Mouse (Mus musculus): ENCODE results near the gene Mtus2. TPM values are rescaled to one million over a fixed set of nuclear protein-coding genes. Genes with fewer than 3 reads are reported as not detected.

The Mtus2 gene
- polyA plus RNA-seq, 1 experiment from 2014 or later = 53.9 TPM

- Histone ChIP-seq H3K4me3 (ENCODE audit: low read depth, low read length) (no peak overlapping the region), H3K4me1 (ENCODE audit: control insufficient read depth, insufficient read depth, low read length) (no peaks in the 10 kb centered on the region), H3K9ac (replicated peaks; ENCODE audit: low read depth, low read length) (no peak overlapping the region), H3K27ac (ENCODE audit: low read depth, low read length) (no peak overlapping the region), H3K4me2 (ENCODE audit: low read depth, low read length) (no peak overlapping the region), H3K36me3 (ENCODE audit: control insufficient read depth, insufficient read depth, low read length) (no peaks in the 10 kb centered on the region), H3K9me3 (ENCODE audit: control insufficient read depth, low read length) (no peaks in the 10 kb centered on the region), H3K27me3 (ENCODE audit: control insufficient read depth, insufficient read depth, low read length) (no peaks in the 10 kb centered on the region)
- 72% methylated on average over 8 of the region's 8 CpGs for WGBS
- no peak for ATAC-seq (ENCODE audit: low read depth)
Observed at GRCm38 (mm10) chr5:148354536-148354935, 397.4 kb downstream of the Mtus2 start.

GRCm38 (mm10) chr5:148355822-148356221 is 398.7 kb downstream of the Mtus2 start:
- no peak overlapping the region for H3K9ac ChIP-seq (replicated peaks; ENCODE audit: low read depth, low read length)
- no peak overlapping the region for H3K4me3 ChIP-seq (ENCODE audit: low read depth, low read length)
- H3K36me3 ChIP-seq (ENCODE audit: control insufficient read depth, insufficient read depth, low read length) = no peaks in the 10 kb centered on the region
- no peaks in the 10 kb centered on the region for H3K27me3 ChIP-seq (ENCODE audit: control insufficient read depth, insufficient read depth, low read length)
- WGBS = 89% methylated on average over 3 of the region's 3 CpGs
- no peaks in the 10 kb centered on the region for H3K9me3 ChIP-seq (ENCODE audit: control insufficient read depth, low read length)
- H3K4me1 ChIP-seq (ENCODE audit: control insufficient read depth, insufficient read depth, low read length) = no peaks in the 10 kb centered on the region
- H3K27ac ChIP-seq (ENCODE audit: low read depth, low read length) = no peak overlapping the region
- H3K4me2 ChIP-seq (ENCODE audit: low read depth, low read length) = no peak overlapping the region
- ATAC-seq (ENCODE audit: low read depth) = no peak

- no peaks in the 10 kb centered on the region for H3K27me3 ChIP-seq (ENCODE audit: control insufficient read depth, insufficient read depth, low read length)
- no peaks in the 10 kb centered on the region for H3K9me3 ChIP-seq (ENCODE audit: control insufficient read depth, low read length)
- H3K36me3 ChIP-seq (ENCODE audit: control insufficient read depth, insufficient read depth, low read length) = no peaks in the 10 kb centered on the region
- no peak overlapping the region for H3K9ac ChIP-seq (replicated peaks; ENCODE audit: low read depth, low read length)
- WGBS = 97% methylated on average over 6 of the region's 6 CpGs
- no peaks in the 10 kb centered on the region for H3K4me1 ChIP-seq (ENCODE audit: control insufficient read depth, insufficient read depth, low read length)
- H3K4me3 ChIP-seq (ENCODE audit: low read depth, low read length) = no peak overlapping the region
- no peak overlapping the region for H3K27ac ChIP-seq (ENCODE audit: low read depth, low read length)
- ATAC-seq (ENCODE audit: low read depth) = no peak
- no peak overlapping the region for H3K4me2 ChIP-seq (ENCODE audit: low read depth, low read length)
Observed at GRCm38 (mm10) chr5:148357168-148357567, 400.0 kb downstream of the Mtus2 start.

GRCm38 (mm10) chr5:148359131-148359530 is 402.0 kb downstream of the Mtus2 start:
- H3K4me3 ChIP-seq (ENCODE audit: low read depth, low read length) = no peak overlapping the region
- ATAC-seq (ENCODE audit: low read depth) = no peak
- no peaks in the 10 kb centered on the region for H3K4me1 ChIP-seq (ENCODE audit: control insufficient read depth, insufficient read depth, low read length)
- no peaks in the 10 kb centered on the region for H3K27me3 ChIP-seq (ENCODE audit: control insufficient read depth, insufficient read depth, low read length)
- H3K9me3 ChIP-seq (ENCODE audit: control insufficient read depth, low read length) = no peaks in the 10 kb centered on the region
- WGBS = 93% methylated on average over 11 of the region's 11 CpGs
- no peak overlapping the region for H3K4me2 ChIP-seq (ENCODE audit: low read depth, low read length)
- no peaks in the 10 kb centered on the region for H3K36me3 ChIP-seq (ENCODE audit: control insufficient read depth, insufficient read depth, low read length)
- no peak overlapping the region for H3K27ac ChIP-seq (ENCODE audit: low read depth, low read length)
- H3K9ac ChIP-seq (replicated peaks; ENCODE audit: low read depth, low read length) = no peak overlapping the region

- Histone ChIP-seq H3K4me3 (ENCODE audit: low read depth, low read length) (no peak overlapping the region), H3K27me3 (ENCODE audit: control insufficient read depth, insufficient read depth, low read length) (no peaks in the 10 kb centered on the region), H3K36me3 (ENCODE audit: control insufficient read depth, insufficient read depth, low read length) (no peaks in the 10 kb centered on the region), H3K9ac (replicated peaks; ENCODE audit: low read depth, low read length) (no peak overlapping the region), H3K4me2 (ENCODE audit: low read depth, low read length) (no peak overlapping the region), H3K9me3 (ENCODE audit: control insufficient read depth, low read length) (no peaks in the 10 kb centered on the region), H3K4me1 (ENCODE audit: control insufficient read depth, insufficient read depth, low read length) (no peaks in the 10 kb centered on the region), H3K27ac (ENCODE audit: low read depth, low read length) (no peak overlapping the region)
- 82% methylated on average over 16 of the region's 16 CpGs for WGBS
- ATAC-seq (ENCODE audit: low read depth) = no peak
Observed at GRCm38 (mm10) chr5:148360922-148361758, 404.0 kb downstream of the Mtus2 start.

- no peak overlapping the region for H3K27ac ChIP-seq (ENCODE audit: low read depth, low read length)
- no peaks in the 10 kb centered on the region for H3K9me3 ChIP-seq (ENCODE audit: control insufficient read depth, low read length)
- H3K4me2 ChIP-seq (ENCODE audit: low read depth, low read length) = no peak overlapping the region
- H3K4me1 ChIP-seq (ENCODE audit: control insufficient read depth, insufficient read depth, low read length) = no peaks in the 10 kb centered on the region
- no peak for ATAC-seq (ENCODE audit: low read depth)
- 66% methylated on average over 3 of the region's 3 CpGs for WGBS
- H3K4me3 ChIP-seq (ENCODE audit: low read depth, low read length) = no peak overlapping the region
- no peak overlapping the region for H3K9ac ChIP-seq (replicated peaks; ENCODE audit: low read depth, low read length)
- H3K36me3 ChIP-seq (ENCODE audit: control insufficient read depth, insufficient read depth, low read length) = no peaks in the 10 kb centered on the region
- H3K27me3 ChIP-seq (ENCODE audit: control insufficient read depth, insufficient read depth, low read length) = no peaks in the 10 kb centered on the region
Observed at GRCm38 (mm10) chr5:148361759-148362010, 404.6 kb downstream of the Mtus2 start.

GRCm38 (mm10) chr5:148362296-148362695 is 405.2 kb downstream of the Mtus2 start:
- Histone ChIP-seq H3K27me3 (ENCODE audit: control insufficient read depth, insufficient read depth, low read length) (no peaks in the 10 kb centered on the region), H3K36me3 (ENCODE audit: control insufficient read depth, insufficient read depth, low read length) (no peaks in the 10 kb centered on the region), H3K4me3 (ENCODE audit: low read depth, low read length) (no peak overlapping the region), H3K9ac (replicated peaks; ENCODE audit: low read depth, low read length) (no peak overlapping the region), H3K9me3 (ENCODE audit: control insufficient read depth, low read length) (no peaks in the 10 kb centered on the region), H3K4me2 (ENCODE audit: low read depth, low read length) (no peak overlapping the region), H3K4me1 (ENCODE audit: control insufficient read depth, insufficient read depth, low read length) (no peaks in the 10 kb centered on the region), H3K27ac (ENCODE audit: low read depth, low read length) (no peak overlapping the region)
- WGBS = 95% methylated on average over 7 of the region's 7 CpGs
- ATAC-seq (ENCODE audit: low read depth) = no peak

- Histone ChIP-seq H3K9me3 (ENCODE audit: control insufficient read depth, low read length) (no peaks in the 10 kb centered on the region), H3K4me2 (ENCODE audit: low read depth, low read length) (no peak overlapping the region), H3K9ac (replicated peaks; ENCODE audit: low read depth, low read length) (no peak overlapping the region), H3K4me1 (ENCODE audit: control insufficient read depth, insufficient read depth, low read length) (no peaks in the 10 kb centered on the region), H3K36me3 (ENCODE audit: control insufficient read depth, insufficient read depth, low read length) (no peaks in the 10 kb centered on the region), H3K4me3 (ENCODE audit: low read depth, low read length) (no peak overlapping the region), H3K27ac (ENCODE audit: low read depth, low read length) (no peak overlapping the region), H3K27me3 (ENCODE audit: control insufficient read depth, insufficient read depth, low read length) (no peaks in the 10 kb centered on the region)
- 88% methylated on average over 22 of the region's 22 CpGs for WGBS
- ATAC-seq (ENCODE audit: low read depth) = no peak
Observed at GRCm38 (mm10) chr5:148363441-148364113, 406.5 kb downstream of the Mtus2 start.

All from neural tube, embryonic 14.5 days (tissue).